Comparison of ENCODE assay signal across 14 mouse cellular contexts in the genomic region with DNA sequence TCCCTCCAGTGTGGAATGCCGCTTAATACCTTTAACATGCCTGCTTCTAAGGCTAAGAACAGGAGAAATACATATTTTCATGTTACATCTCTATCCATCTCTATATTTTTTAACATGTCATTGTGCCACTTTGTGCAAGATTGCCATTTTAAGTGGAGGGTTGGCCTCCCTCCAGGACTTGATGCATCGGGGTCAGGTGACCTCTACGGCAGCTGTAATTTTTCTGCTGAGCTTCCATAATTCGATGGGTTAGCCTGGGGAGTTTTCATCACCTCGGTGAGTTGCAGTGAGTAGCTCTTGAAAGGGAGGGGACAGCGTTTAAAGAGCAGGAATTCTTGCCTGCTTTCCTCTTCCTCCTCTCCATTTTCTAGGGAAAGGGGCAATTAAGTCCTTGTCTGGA.
A peak's percentile ranks its signal among the peaks of the same experiment; 100 is the strongest.
DNase-seq lines count a peak whose midpoint lies in the region; ATAC-seq and TF ChIP-seq lines count a peak whose summit lies in the region.
"Had no signal": no experiment of that assay in that cellular context is flagged by ENCODE, and none has a peak within 500 bp of the region (broad histone marks: within the 10 kb centered on the region; RNA-seq: fewer than 3 reads in every experiment).

No protein-coding gene starts in this region.

- no peak overlapping the region for H3K27ac ChIP-seq in forebrain, embryonic 14.5 days (ENCODE audit: low read depth, low read length)
- H3K27ac ChIP-seq in forebrain, embryonic 10.5 days: no peak overlapping the region
- H3K27ac ChIP-seq in lung, postnatal 0 days (ENCODE audit: low read length): no peak overlapping the region
- H3K27ac ChIP-seq in limb, embryonic 13.5 days: no peak overlapping the region; the same call in 1 of the 2 replicates
- H3K27ac ChIP-seq: forebrain, embryonic 13.5 days; macrophage had no signal

- H3K36me3 ChIP-seq in forebrain, embryonic 14.5 days (ENCODE audit: control insufficient read depth, insufficient read depth, low read length): no peaks in the 10 kb centered on the region
- H3K36me3 ChIP-seq in forebrain, embryonic 10.5 days (replicated peaks): no peaks in the 10 kb centered on the region
- no peaks in the 10 kb centered on the region for H3K36me3 ChIP-seq in lung, postnatal 0 days (ENCODE audit: insufficient read depth, low read length)
- no peaks in the 10 kb centered on the region for H3K36me3 ChIP-seq in limb, embryonic 13.5 days
- H3K36me3 ChIP-seq: G1E had no signal

- no peak overlapping the region for H3K4me3 ChIP-seq in forebrain, embryonic 14.5 days (ENCODE audit: low read depth, low read length)
- no peak overlapping the region for H3K4me3 ChIP-seq in forebrain, embryonic 10.5 days
- H3K4me3 ChIP-seq in lung, postnatal 0 days (ENCODE audit: low read depth, low read length): no peak overlapping the region
- H3K4me3 ChIP-seq in limb, embryonic 13.5 days: no peak overlapping the region
- H3K4me3 ChIP-seq: forebrain, embryonic 13.5 days had no signal

- DNase-seq in forebrain, embryonic 14.5 days (ENCODE audit: low spot score): peak; percentile 16
- no peak for DNase-seq in forebrain, embryonic 10.5 days (ENCODE audit: extremely low spot score, low spot score)
- DNase-seq in lung, postnatal 0 days (ENCODE audit: low spot score): peak; percentile 8
- DNase-seq in lung, postnatal 4 days: no peak
- DNase-seq in NIH3T3 (ENCODE audit: low read depth): peak; percentile 28
- DNase-seq in right cerebral cortex, postnatal 14 days: no peak
- DNase-seq: adrenal gland, postnatal 25 days; kidney, postnatal 14 days; thymus, postnatal 36 days had no signal

- no peak for ATAC-seq in forebrain, embryonic 14.5 days
- ATAC-seq in lung, postnatal 0 days: no peak
- peak; percentile 28 for ATAC-seq in limb, embryonic 13.5 days (ENCODE audit: low FRiP score, low read depth)
- ATAC-seq: forebrain, embryonic 13.5 days; intestine, postnatal 0 days had no signal

- no peak overlapping the region for H3K9ac ChIP-seq in forebrain, embryonic 14.5 days (ENCODE audit: low read length)
- no peak overlapping the region for H3K9ac ChIP-seq in lung, postnatal 0 days (replicated peaks; ENCODE audit: low read depth)
- H3K9ac ChIP-seq in limb, embryonic 13.5 days: no peak overlapping the region
- H3K9ac ChIP-seq: forebrain, embryonic 13.5 days had no signal

- H3K27me3 ChIP-seq in forebrain, embryonic 14.5 days (replicated peaks; ENCODE audit: control insufficient read depth, insufficient read depth, low read length): no peaks in the 10 kb centered on the region
- no peaks in the 10 kb centered on the region for H3K27me3 ChIP-seq in forebrain, embryonic 10.5 days (ENCODE audit: poor library complexity, severe bottlenecking)
- no peaks in the 10 kb centered on the region for H3K27me3 ChIP-seq in lung, postnatal 0 days (replicated peaks; ENCODE audit: insufficient read depth, low read length)
- H3K27me3 ChIP-seq in limb, embryonic 13.5 days: 0 out of 2 replicates have a peak, but pooled peaks cover 4% of the 10 kb centered on the region
- H3K27me3 ChIP-seq: forebrain, embryonic 13.5 days had no signal

- TF ChIP-seq EP300 in lung, postnatal 0 days (IDR thresholded peaks at IDR 0.05): no peak

- no peak for TF ChIP-seq CTCF in lung, postnatal 0 days (IDR thresholded peaks at IDR 0.05)

- 72% methylated on average over 6 of the region's 6 CpGs for WGBS in forebrain, embryonic 14.5 days
- whole genome bisulfite sequencing in forebrain, embryonic 10.5 days: 75% methylated on average over 6 of the region's 6 CpGs
- 29% methylated on average over 6 of the region's 6 CpGs for WGBS in lung, postnatal 0 days
- WGBS in limb, embryonic 13.5 days: 39% methylated on average over 6 of the region's 6 CpGs

- peaks cover 9% of the 10 kb centered on the region for H3K4me1 ChIP-seq in forebrain, embryonic 14.5 days (ENCODE audit: control insufficient read depth, insufficient read depth, low read length)
- H3K4me1 ChIP-seq in forebrain, embryonic 10.5 days: no peaks in the 10 kb centered on the region
- no peaks in the 10 kb centered on the region for H3K4me1 ChIP-seq in lung, postnatal 0 days (ENCODE audit: insufficient read depth, low read depth, low read length)
- H3K4me1 ChIP-seq in limb, embryonic 13.5 days: peaks cover 35% of the 10 kb centered on the region

- no peak overlapping the region for H3K4me2 ChIP-seq in forebrain, embryonic 14.5 days (ENCODE audit: low read length)
- H3K4me2 ChIP-seq in lung, postnatal 0 days (replicated peaks; ENCODE audit: low read depth, low read length): no peak overlapping the region
- H3K4me2 ChIP-seq in limb, embryonic 13.5 days (replicated peaks): no peak overlapping the region
- H3K4me2 ChIP-seq: forebrain, embryonic 13.5 days had no signal

- no peaks in the 10 kb centered on the region for H3K9me3 ChIP-seq in forebrain, embryonic 14.5 days (replicated peaks; ENCODE audit: control insufficient read depth, low read length)
- H3K9me3 ChIP-seq in forebrain, embryonic 10.5 days: no peaks in the 10 kb centered on the region
- H3K9me3 ChIP-seq in lung, postnatal 0 days (ENCODE audit: low read length): no peaks in the 10 kb centered on the region
- H3K9me3 ChIP-seq in limb, embryonic 13.5 days: no peaks in the 10 kb centered on the region
- H3K9me3 ChIP-seq: forebrain, embryonic 13.5 days had no signal

Comparison
In these comparisons a context has a peak if more than half of its experiments do, and no peak if none do; other contexts are left out.
1. DNase-seq: peak in forebrain, embryonic 14.5 days (single experiment), lung, postnatal 0 days (single experiment) and NIH3T3 (single experiment); none in forebrain, embryonic 10.5 days (single experiment), lung, postnatal 4 days (0 of 2) and right cerebral cortex, postnatal 14 days (single experiment).